Mouse (Mus musculus) CH12F3 (cell line): ENCODE results near the gene Tmbim4.

Experiments used
- in situ Hi-C: fragments of 300-500 bp; cut with MboI; formaldehyde crosslinking; loops from 2 replicates; pipeline ENCODE4 v1.14.3; 2020; ENCODE audit warnings: low sequenced_read_pairs

The Tmbim4 gene

GRCm38 (mm10) chr10:120201131-120201921, at the start of gene Tmbim4:
Tmbim4 (plus strand) TSS chr10:120201590.
- in situ Hi-C loops, result no loop called here

- in situ Hi-C loops, result no loop called here
These were observed 49.7 kb upstream of the Tmbim4 start for GRCm38 (mm10) chr10:120151672-120152071.

GRCm38 (mm10) chr10:120153911-120154310, 47.5 kb upstream of the Tmbim4 start:
- in situ Hi-C loops, result no loop called here

- in situ Hi-C loops, result no loop called here
These were observed 40.9 kb upstream of the Tmbim4 start for GRCm38 (mm10) chr10:120160533-120160932.

- in situ Hi-C loops, result no loop called here
These were observed 38.5 kb upstream of the Tmbim4 start for GRCm38 (mm10) chr10:120162840-120163239.

- in situ Hi-C loops, result no loop called here
These were observed 37.9 kb upstream of the Tmbim4 start for GRCm38 (mm10) chr10:120163490-120163889.

GRCm38 (mm10) chr10:120164931-120165792, 36.2 kb upstream of the Tmbim4 start:
- in situ Hi-C loops, result no loop called here

GRCm38 (mm10) chr10:120165793-120166503, 35.4 kb upstream of the Tmbim4 start:
- in situ Hi-C loops, result no loop called here

GRCm38 (mm10) chr10:120168070-120168469, 33.3 kb upstream of the Tmbim4 start:
- in situ Hi-C loops, result no loop called here

- in situ Hi-C loops, result no loop called here
These were observed 32.3 kb upstream of the Tmbim4 start for GRCm38 (mm10) chr10:120169064-120169463.

- in situ Hi-C loops, result no loop called here
These were observed 31.5 kb upstream of the Tmbim4 start for GRCm38 (mm10) chr10:120169841-120170240.

GRCm38 (mm10) chr10:120170277-120170676, 31.1 kb upstream of the Tmbim4 start:
- in situ Hi-C loops, result no loop called here

GRCm38 (mm10) chr10:120171340-120171739, 30.1 kb upstream of the Tmbim4 start:
- in situ Hi-C loops, result no loop called here

GRCm38 (mm10) chr10:120174192-120174705, 27.1 kb upstream of the Tmbim4 start:
- in situ Hi-C loops, result no loop called here

GRCm38 (mm10) chr10:120182887-120183286, 18.5 kb upstream of the Tmbim4 start:
- in situ Hi-C loops, result no loop called here

GRCm38 (mm10) chr10:120183342-120183741, 18.0 kb upstream of the Tmbim4 start:
- in situ Hi-C loops, result no loop called here

- in situ Hi-C loops, result no loop called here
These were observed 12.9 kb upstream of the Tmbim4 start for GRCm38 (mm10) chr10:120188513-120188912.

- in situ Hi-C loops, result no loop called here
These were observed 12.1 kb upstream of the Tmbim4 start for GRCm38 (mm10) chr10:120189276-120189675.

GRCm38 (mm10) chr10:120189782-120190181, 11.6 kb upstream of the Tmbim4 start:
- in situ Hi-C loops, result no loop called here

- in situ Hi-C loops, result no loop called here
These were observed 10.2 kb upstream of the Tmbim4 start for GRCm38 (mm10) chr10:120191165-120191564.

- in situ Hi-C loops, result no loop called here
These were observed 9.1 kb upstream of the Tmbim4 start for GRCm38 (mm10) chr10:120192278-120192677.
